Mouse (Mus musculus): ENCODE measurements around the gene Dnmt3a.

DNA sequence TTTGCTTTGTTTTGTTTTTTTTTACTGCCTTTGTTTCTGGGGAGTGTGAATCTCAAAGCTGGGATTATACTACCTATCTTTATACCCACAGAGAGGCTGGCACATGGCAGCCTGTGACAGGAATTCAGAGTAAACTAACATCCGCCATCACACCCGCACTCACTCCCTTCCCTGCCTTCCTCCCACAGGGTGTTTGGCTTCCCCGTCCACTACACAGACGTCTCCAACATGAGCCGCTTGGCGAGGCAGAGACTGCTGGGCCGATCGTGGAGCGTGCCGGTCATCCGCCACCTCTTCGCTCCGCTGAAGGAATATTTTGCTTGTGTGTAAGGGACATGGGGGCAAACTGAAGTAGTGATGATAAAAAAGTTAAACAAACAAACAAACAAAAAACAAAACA is 101.6 kb downstream of the Dnmt3a start:
- TF ChIP-seq CTCF (IDR thresholded peaks at IDR 0.05; ENCODE audit: insufficient read depth, low read length) = no peak
- TF ChIP-seq POLR2A (IDR thresholded peaks at IDR 0.05; ENCODE audit: borderline replicate concordance, extremely low read depth, low read depth, low read length) = no peak

All from lung, adult 2 months (tissue).